Mouse (Mus musculus): ENCODE measurements around the gene Mpzl1.
"Not testable (repeated sequence)": the region's sequence is repeated elsewhere in the genome, so short reads cannot be mapped to it uniquely, and the experiment has no call there.

Mpzl1 gene

DNA sequence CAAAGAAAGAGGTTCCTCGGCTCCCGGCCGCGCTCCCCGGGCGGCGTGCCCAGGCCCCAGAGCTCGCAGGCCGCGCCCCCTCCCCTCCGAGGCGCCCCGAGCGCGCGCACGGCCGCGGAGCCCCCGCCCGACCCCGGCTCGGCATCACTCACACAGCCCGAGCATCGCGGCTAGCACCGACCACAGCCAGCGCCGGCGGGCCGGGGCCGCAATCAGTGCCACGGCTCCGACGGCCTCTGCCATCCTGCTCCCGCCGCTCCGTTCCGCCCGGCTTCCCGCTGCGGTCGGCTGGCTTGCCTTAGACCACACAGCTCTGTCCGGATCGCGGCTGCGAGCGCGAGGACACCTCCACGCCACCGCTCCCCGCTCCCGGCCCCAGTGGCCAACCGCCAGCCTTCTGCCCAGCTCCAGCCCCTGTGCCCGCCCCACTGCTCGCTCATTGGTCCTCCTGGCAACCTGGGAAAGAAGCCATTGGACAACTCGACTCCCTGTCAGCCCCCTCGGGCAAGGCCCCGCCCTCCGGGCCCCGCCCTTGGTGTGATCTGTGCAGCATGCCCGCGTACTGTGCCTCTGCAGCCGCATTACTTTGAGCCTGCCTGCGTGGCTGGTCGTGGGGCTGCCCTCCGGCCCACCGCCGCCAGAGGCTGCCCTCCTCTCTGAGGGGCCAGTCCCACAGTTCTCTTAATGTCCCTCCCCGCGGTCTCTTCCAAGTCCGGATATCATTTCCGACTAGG is at the start of gene Mpzl1:
Gene Mpzl1, minus strand, starts transcription at position 388 of the 734 bp plus-strand sequence.
- DNase-seq (ENCODE audit: low spot score), result peak; percentile 94

DNA sequence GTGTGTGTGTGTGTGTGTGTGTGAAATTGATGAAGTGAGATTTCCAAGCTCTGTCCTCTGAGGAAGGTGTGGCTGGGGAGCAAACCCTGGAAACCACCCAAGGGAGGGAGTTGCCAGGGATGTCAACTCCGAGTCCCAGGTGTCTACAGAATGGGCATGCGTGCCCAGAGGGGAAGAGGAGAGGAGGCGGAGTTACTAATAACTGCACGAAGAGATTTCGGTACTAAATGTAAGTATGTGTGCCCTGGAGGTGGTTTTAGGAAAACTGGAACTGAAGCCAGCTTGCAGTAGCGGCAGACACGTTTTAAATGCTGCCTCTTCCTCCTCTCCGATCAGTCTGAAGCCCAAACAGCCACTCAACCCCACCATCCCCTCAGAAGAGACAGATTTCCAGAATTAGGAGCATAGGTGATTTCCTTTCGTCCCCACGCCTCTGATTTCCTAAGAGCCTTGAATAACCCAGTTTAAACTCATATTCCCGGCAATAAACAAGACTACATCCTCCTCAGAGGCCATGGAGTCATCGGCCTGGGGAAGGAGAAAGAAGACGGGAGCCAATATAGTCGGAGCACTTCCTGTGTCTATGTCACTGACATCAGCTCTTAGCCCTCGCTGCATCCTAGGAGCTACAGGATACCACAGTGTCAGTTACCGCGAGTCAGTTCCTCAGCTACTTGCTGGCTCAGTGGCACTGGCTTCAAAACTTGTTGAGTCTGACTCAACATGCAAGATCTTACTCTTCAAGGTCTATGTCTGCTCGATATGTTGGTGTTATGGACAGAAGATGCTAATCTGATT is 47.9 kb upstream of the Mpzl1 start:
- peak; percentile 47 for DNase-seq (ENCODE audit: low spot score)

GRCm38 (mm10) chr1:165681045-165681794 is 46.9 kb upstream of the Mpzl1 start:
- peak; percentile 18 for DNase-seq (ENCODE audit: low spot score)

DNA sequence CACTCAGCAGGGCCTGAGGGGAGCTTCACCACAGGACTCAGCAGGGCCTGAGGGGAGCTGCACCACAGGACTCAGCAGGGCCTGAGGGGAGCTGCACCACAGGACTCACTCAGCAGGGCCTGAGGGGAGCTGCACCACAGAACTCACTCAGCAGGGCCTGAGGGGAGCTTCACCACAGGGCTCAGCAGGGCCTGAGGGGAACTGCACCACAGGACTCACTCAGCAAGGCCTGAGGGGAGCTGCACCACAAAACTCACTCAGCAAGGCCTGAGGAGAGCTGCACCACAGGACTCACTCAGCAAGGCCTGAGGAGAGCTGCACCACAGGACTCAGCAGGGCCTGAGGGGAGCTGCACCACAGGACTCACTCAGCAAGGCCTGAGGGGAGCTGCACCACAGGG is 45.7 kb upstream of the Mpzl1 start:
- not testable (repeated sequence) for DNase-seq (ENCODE audit: low spot score)

DNA sequence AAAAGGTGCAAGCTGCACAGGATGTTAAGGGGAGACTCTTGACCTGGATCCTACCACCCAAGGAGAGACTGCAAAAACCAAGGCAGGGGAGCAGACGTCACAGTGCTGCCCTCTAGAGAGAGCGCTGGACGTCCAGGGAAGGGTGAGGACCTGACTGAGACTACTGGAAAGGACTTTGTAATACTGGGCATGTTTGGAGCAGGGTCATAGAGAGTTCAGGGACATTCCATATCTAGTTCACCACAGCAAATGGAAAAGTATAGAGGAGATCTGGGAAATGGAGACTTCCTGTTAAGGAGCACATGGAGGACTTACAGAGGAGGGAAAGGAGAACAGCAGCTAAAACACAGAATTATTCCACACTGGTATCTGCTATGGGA is 45.3 kb upstream of the Mpzl1 start:
- no peak for DNase-seq (ENCODE audit: low spot score)

GRCm38 (mm10) chr1:165678861-165679617 is 44.7 kb upstream of the Mpzl1 start:
- DNase-seq (ENCODE audit: low spot score), result no peak

- DNase-seq (ENCODE audit: low spot score), result no peak
These were observed 43.2 kb upstream of the Mpzl1 start for GRCm38 (mm10) chr1:165677558-165677957.

- no peak for DNase-seq (ENCODE audit: low spot score)
These were observed 42.7 kb upstream of the Mpzl1 start for GRCm38 (mm10) chr1:165676993-165677392.

DNA sequence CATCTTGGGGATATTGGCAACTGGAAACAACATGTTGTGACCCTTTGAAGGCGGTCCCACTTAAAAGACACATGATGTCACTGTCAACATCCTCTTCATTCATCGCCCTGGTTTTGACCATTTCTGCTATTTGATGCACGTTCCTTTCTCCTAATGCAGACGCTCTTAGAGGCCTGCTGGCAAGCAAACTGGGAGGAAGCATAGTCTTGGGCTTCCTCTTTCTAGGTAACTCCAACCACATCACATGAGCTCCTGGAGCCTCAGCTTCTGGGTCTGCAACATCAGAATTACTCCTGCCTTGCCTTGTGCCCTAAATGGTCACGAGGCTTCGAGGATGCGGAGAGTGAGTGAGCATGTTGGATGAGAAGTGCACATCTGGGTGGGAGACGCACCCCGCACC is 40.8 kb upstream of the Mpzl1 start:
- no peak for DNase-seq (ENCODE audit: low spot score)

DNA sequence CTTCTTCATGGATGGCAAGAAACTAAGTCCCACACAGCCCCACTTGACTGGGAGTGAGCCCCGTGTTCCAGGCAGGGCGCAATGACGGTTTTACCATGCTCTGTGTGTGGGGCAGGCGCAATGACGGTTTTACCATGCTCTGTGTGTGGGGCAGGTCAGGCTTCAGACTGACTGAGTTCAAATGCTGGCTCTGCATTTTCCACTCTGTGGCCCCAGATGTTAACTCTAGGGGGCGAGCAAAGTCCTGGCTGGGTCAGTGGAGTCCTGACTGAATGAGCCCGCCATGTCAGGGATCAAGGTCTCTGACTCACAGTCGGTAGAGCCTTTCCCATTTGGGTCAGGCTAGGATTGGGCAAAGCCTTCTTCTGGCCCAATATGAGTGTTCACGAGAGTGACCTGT is 38.0 kb upstream of the Mpzl1 start:
- no peak for DNase-seq (ENCODE audit: low spot score)

GRCm38 (mm10) chr1:165670056-165670455 is 35.7 kb upstream of the Mpzl1 start:
- DNase-seq (ENCODE audit: low spot score), result no peak

DNA sequence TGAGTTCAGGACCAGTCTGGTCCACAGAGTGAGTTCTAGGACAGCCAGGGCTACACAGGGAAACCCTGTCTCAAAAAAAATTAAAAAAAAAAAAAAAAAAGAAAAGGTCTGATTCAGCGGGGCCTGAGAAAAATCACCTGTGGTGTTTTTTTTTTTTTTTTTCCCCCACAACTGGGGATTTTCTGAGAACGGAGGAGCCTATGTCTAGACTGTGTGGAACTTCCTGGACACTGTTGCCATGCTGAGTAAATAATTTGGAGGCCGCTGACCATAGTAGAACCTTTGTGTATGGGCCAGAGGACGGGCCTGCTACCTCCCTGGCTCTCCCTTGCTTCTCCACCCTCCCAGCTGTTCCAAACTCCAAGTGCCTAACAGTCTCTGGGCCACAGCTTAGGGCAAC is 34.6 kb upstream of the Mpzl1 start:
- no peak for DNase-seq (ENCODE audit: low spot score)

DNA sequence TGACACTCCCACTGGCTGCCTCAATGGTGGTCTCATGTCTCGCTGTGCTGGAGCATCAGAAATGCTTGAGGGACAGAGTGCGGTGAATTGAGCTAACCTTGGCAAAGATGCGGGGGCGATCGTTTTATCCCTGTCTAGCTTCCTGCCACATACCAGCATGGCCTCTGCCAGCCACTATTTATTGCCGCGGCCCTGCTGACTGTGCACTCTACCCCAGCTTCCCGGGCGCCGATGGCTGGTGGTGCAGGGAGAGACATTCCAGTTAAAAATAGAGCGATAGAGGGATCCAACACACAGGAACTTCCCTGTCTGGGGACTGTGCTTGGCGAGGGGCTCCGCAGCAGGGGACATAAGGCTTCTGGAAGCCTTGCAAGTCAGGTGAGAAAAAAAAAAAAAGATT is 33.0 kb upstream of the Mpzl1 start:
- DNase-seq (ENCODE audit: low spot score), result no peak

DNA sequence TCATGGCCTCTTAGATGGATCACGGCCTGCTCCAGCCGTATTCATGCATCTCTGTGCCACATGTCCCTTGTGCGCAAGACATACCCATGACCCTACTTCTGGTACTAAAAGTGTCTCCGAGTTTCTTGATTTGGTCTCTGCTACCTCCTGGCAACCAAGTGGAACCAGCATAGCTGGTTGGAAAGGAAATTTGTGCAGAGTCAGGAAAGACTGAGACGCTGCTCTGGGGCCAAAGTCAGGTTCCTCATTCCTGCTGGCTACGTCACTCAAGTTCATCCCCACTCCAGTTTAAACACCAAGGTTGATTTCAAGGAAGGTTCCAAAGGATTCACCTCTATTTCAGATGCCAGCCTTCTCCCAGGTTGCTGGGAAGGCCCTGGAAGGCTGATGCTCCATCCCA is 32.6 kb upstream of the Mpzl1 start:
- no peak for DNase-seq (ENCODE audit: low spot score)

GRCm38 (mm10) chr1:165665758-165666157 is 31.4 kb upstream of the Mpzl1 start:
- no peak for DNase-seq (ENCODE audit: low spot score)

DNA sequence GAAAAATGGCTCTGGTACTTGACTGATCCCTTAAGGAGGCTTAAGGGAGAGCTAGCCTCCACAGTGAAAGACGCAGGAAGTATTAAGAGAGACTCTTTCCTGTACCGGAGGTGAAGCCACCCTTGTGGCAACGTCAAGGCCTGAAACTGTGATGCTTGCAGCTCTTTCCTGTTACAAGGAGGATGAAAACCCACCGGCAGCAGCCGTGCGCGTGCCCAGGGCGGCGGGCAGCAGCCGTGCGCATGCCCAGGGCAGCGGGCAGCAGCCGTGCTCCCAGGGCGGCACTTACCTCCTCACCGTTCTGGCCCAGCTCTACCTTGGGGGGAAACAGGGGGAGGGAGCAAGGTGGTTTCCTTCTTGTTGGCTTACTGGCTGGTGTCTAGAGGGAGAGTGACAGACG is 28.9 kb upstream of the Mpzl1 start:
- DNase-seq (ENCODE audit: low spot score), result no peak

DNA sequence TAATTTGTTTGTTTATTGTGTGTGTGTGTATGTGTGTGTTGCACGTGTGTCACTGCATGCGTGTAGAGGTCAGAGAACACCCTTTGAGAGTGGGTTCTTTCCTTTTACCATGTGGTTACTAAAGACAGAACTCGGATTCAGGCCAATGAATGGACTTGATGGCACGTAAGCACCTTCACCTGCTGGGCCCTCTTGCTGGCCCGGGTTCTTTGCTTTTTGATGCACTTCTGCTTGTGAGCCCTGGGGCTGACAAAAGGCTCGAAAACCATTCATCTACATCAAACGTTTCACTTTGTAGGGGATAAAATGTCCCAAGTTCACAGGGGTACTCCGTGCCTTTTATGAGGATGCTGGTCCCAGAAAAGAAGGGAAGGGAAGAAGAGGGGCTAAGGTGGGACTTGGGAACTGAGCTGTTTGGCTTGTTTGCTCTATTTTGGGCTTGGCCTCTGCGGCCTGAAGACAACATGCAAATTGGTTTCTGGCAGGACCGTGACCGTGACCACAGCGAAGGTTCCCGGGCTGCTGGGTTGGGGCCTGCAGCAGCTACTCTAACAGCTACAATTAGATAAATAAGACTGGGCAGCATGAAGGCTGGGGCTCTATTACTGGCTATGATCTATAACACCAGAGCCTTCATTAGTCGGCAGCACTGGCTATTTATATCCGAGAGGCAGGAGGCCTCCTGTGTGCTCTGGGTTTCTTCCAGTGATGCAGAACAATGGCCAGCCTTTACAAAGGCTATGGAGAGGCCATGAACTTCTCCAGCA is 28.3 kb upstream of the Mpzl1 start:
- DNase-seq (ENCODE audit: low spot score), result no peak

- DNase-seq (ENCODE audit: low spot score), result no peak
These were observed 27.4 kb upstream of the Mpzl1 start for GRCm38 (mm10) chr1:165661725-165662124.

GRCm38 (mm10) chr1:165661191-165661590 is 26.9 kb upstream of the Mpzl1 start:
- no peak for DNase-seq (ENCODE audit: low spot score)

GRCm38 (mm10) chr1:165660774-165661173 is 26.4 kb upstream of the Mpzl1 start:
- peak; percentile 59 for DNase-seq (ENCODE audit: low spot score)

GRCm38 (mm10) chr1:165658602-165659001 is 24.3 kb upstream of the Mpzl1 start:
- DNase-seq (ENCODE audit: low spot score), result peak; percentile 56
